Mouse (Mus musculus) ES-Bruce4 (cell line): ENCODE measurements at regions not wholly inside any gene's neighbourhood (a gene's known extent, or its start where the extent isn't known, plus 50 kb on each side); places are given as distances from the start of the nearest gene placed in this dataset.

ENCODE experiments used
- CTCF ChIP-seq: IDR thresholded peaks from one replicate; pipeline ENCODE4 v1.8.1; 2011; ENCODE audit warnings: low read depth, low read length
- EP300 ChIP-seq: IDR thresholded peaks from 2 replicates; pipeline ENCODE4 v1.6.1; 2011; ENCODE audit warnings: low read depth, low read length; ENCODE audit not compliant: insufficient read depth
- POLR2A ChIP-seq: IDR thresholded peaks from one replicate; pipeline ENCODE4 v1.8.1; 2011; ENCODE audit warnings: low read length; ENCODE audit not compliant: insufficient read depth

- no peak for TF ChIP-seq POLR2A
- no peak for TF ChIP-seq CTCF
- TF ChIP-seq EP300, result no peak
These were observed 611.9 kb downstream of the Zfp706 start for GRCm38 (mm10) chr15:36395672-36396050.
